Comparison of ENCODE assay signal across 15 mouse cellular contexts in the genomic region with DNA sequence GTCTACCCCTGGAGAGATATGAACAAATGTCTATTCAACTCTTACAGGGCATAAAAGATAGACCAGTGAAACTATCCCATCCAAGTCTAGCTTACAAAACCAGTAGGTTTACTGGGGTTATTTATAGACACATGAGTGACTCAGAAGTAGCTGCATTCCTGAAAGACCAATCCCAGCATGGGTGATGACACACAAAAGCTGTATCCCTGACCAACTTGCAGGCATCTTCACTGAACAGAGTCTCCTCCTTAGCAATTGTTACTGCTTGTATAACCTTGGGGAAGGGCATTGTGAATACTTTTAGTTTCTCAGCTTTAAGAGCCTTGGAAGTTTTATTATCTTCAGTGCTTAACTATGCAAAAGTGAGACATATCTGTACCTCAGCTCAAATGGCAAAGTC.
"Had no signal": no experiment of that assay in that cellular context is flagged by ENCODE, and none has a peak within 500 bp of the region (broad histone marks: within the 10 kb centered on the region; RNA-seq: fewer than 3 reads in every experiment).

No protein-coding gene starts in this region.

- H3K27ac ChIP-seq: kidney, postnatal 0 days; layer of hippocampus, adult 2 months; left cerebral cortex, adult 2 months; liver, embryonic 13.5 days; midbrain, embryonic 12.5 days; midbrain, embryonic 15.5 days; neural tube, embryonic 13.5 days; stomach, embryonic 15.5 days had no signal

- H3K27me3 ChIP-seq: liver, embryonic 13.5 days; midbrain, embryonic 12.5 days; midbrain, embryonic 15.5 days; neural tube, embryonic 13.5 days; stomach, embryonic 15.5 days had no signal

- H3K9me3 ChIP-seq: liver, embryonic 13.5 days; midbrain, embryonic 12.5 days; midbrain, embryonic 15.5 days; neural tube, embryonic 13.5 days; stomach, embryonic 15.5 days had no signal

- DNase-seq: kidney, postnatal 25 days; layer of hippocampus, postnatal 36 days; liver, embryonic 13.5 days; lung, adult 2 months; lung, postnatal 14 days; lung, postnatal 4 days; right cerebral cortex, postnatal 4 days; thymus, postnatal 25 days had no signal

- H3K36me3 ChIP-seq: liver, embryonic 13.5 days; midbrain, embryonic 12.5 days; midbrain, embryonic 15.5 days; neural tube, embryonic 13.5 days; stomach, embryonic 15.5 days had no signal

- H3K4me3 ChIP-seq: layer of hippocampus, adult 2 months; left cerebral cortex, adult 2 months; liver, embryonic 13.5 days; midbrain, embryonic 12.5 days; midbrain, embryonic 15.5 days; neural tube, embryonic 13.5 days; stomach, embryonic 15.5 days had no signal

- H3K4me1 ChIP-seq: liver, embryonic 13.5 days; midbrain, embryonic 12.5 days; midbrain, embryonic 15.5 days; neural tube, embryonic 13.5 days; stomach, embryonic 15.5 days had no signal
